Mouse (Mus musculus) stomach, postnatal 0 days (tissue): ENCODE results near the gene Elf2. TPM values are rescaled to one million over a fixed set of nuclear protein-coding genes. Genes with fewer than 3 reads are reported as not detected.

ENCODE experiments used
- ATAC-seq: fragments of 200-750 bp; cut with Nextera tagmentation; 2 replicates; pipeline ENCODE4 v1.8.0; 2017; ENCODE audit not compliant: low FRiP score, low TSS enrichment
- DNase-seq: peaks from one replicate; pipeline ENCODE4 v3.0.0-alpha.2; 2016; ENCODE audit warnings: low spot score
- H3K27ac ChIP-seq: fragments of 300-500 bp; sonication (generic); replicated peaks from 2 replicates; pipeline ENCODE4 v1.5.1; 2014; ENCODE audit warnings: mild to moderate bottlenecking, control low read depth
- H3K27me3 ChIP-seq: fragments of 300-500 bp; sonication (generic); 2 replicates; pipeline ENCODE4 v1.6.1; 2014; ENCODE audit warnings: low read length; ENCODE audit not compliant: control insufficient read depth, insufficient read depth
- H3K36me3 ChIP-seq: fragments of 300-500 bp; sonication (generic); 2 replicates; pipeline ENCODE4 v1.6.1; 2014; ENCODE audit warnings: low read length, mixed read lengths; ENCODE audit not compliant: control insufficient read depth, insufficient read depth
- H3K4me1 ChIP-seq: fragments of 300-500 bp; sonication (generic); replicated peaks from 2 replicates; pipeline ENCODE4 v1.6.1; 2014; ENCODE audit warnings: antibody characterized with exemption; ENCODE audit not compliant: control insufficient read depth, insufficient read depth
- H3K4me2 ChIP-seq: fragments of 300-500 bp; sonication (generic); replicated peaks from 2 replicates; pipeline ENCODE4 v1.6.1; 2014; ENCODE audit warnings: low read depth, mild to moderate bottlenecking, control low read depth, moderate library complexity
- H3K4me3 ChIP-seq: fragments of 300-500 bp; sonication (generic); 2 replicates; pipeline ENCODE4 v1.5.1; 2014; ENCODE audit warnings: low read depth, low read length, control low read depth
- H3K9ac ChIP-seq: fragments of 300-500 bp; sonication (generic); 2 replicates; pipeline ENCODE4 v1.6.1; 2014; ENCODE audit warnings: mild to moderate bottlenecking, low read length, control low read depth, mixed read lengths
- H3K9me3 ChIP-seq: fragments of 300-500 bp; sonication (generic); 2 replicates; pipeline ENCODE4 v1.6.1; 2016; ENCODE audit warnings: low read length; ENCODE audit not compliant: control insufficient read depth
- CTCF ChIP-seq: IDR thresholded peaks from 2 replicates; pipeline ENCODE4 v1.5.1; 2016; ENCODE audit warnings: antibody characterized with exemption, low read depth, mild to moderate bottlenecking, moderate library complexity
- EP300 ChIP-seq: optimal IDR thresholded peaks from 2 replicates; pipeline ENCODE3; 2016; ENCODE audit warnings: antibody characterized with exemption
- WGBS: fragments of 180-500 bp; shearing (Covaris S2); extraction: QIAGEN DNeasy Blood & Tissue Kit; methylation state at CpG from one replicate; pipeline ENCODE4 v1.1.7; 2014; 5-methylcytosine and 5-hydroxymethylcytosine counted together
- polyA plus RNA-seq: library from polyadenylated mRNA; unstranded; fragments of >200 nt; fragmentation: Nextera tagmentation; extraction: Ambion mirVana; gene quantifications from 2 replicates; pipeline ENCODE4 v1.2.1, GENCODE M21; 2015

Gene Elf2
- 32.4 and 36.3 TPM in 2 replicates for polyA plus RNA-seq

GRCm38 (mm10) chr3:51340552-51341267 is at the start of gene Elf2:
TSS of gene Elf2 (minus strand) at chr3:51340663.
- WGBS: 2% methylated on average over 56 of the region's 87 CpGs
- Histone ChIP-seq H3K27me3 (no peaks in the 10 kb centered on the region), H3K4me2 (peak within 1 kb of the TSS; percentile 92), H3K4me1 (no peaks in the 10 kb centered on the region), H3K27ac (peak within 1 kb of the TSS; percentile 99), H3K36me3 (no peaks in the 10 kb centered on the region), H3K9ac (peak within 1 kb of the TSS; percentile 94), H3K9me3 (no peaks in the 10 kb centered on the region), H3K4me3 (peak within 1 kb of the TSS; percentile 95)
- no peak for TF ChIP-seq EP300
- TF ChIP-seq CTCF: peak; percentile 20; the same call in 1 of the 2 replicates
- DNase-seq: peak; percentile 93
- ATAC-seq: peak; percentile 89

GRCm38 (mm10) chr3:51388904-51389303 is 48.4 kb upstream of the Elf2 start:
- Histone ChIP-seq H3K9ac (no peak overlapping the region), H3K36me3 (no peaks in the 10 kb centered on the region), H3K4me1 (no peaks in the 10 kb centered on the region; the same call in 1 of the 2 replicates), H3K4me3 (no peak overlapping the region), H3K27ac (no peak overlapping the region), H3K27me3 (no peaks in the 10 kb centered on the region), H3K4me2 (peak overlapping the region; percentile 23), H3K9me3 (no peaks in the 10 kb centered on the region)
- TF ChIP-seq CTCF (no peak), EP300 (no peak)
- ATAC-seq: no peak
- DNase-seq: no peak
- WGBS: 9% methylated on average over 13 of the region's 13 CpGs

GRCm38 (mm10) chr3:51387868-51388381 is 47.5 kb upstream of the Elf2 start:
- H3K27ac ChIP-seq: no peak overlapping the region
- ATAC-seq (no peak), DNase-seq (no peak)
- TF ChIP-seq EP300 (no peak), CTCF (no peak)
- H3K4me2 ChIP-seq: no peak overlapping the region
- no peak overlapping the region for H3K9ac ChIP-seq
- H3K27me3 ChIP-seq: no peaks in the 10 kb centered on the region
- WGBS: 69% methylated on average over 8 of the region's 8 CpGs
- H3K36me3 ChIP-seq: no peaks in the 10 kb centered on the region
- H3K4me3 ChIP-seq: no peak overlapping the region
- H3K9me3 ChIP-seq: no peaks in the 10 kb centered on the region
- H3K4me1 ChIP-seq: no peaks in the 10 kb centered on the region; the same call in 1 of the 2 replicates

- no peak overlapping the region for H3K9ac ChIP-seq
- TF ChIP-seq CTCF (no peak), EP300 (no peak)
- 69% methylated on average over 3 of the region's 3 CpGs for WGBS
- ATAC-seq (no peak), DNase-seq (no peak)
- no peak overlapping the region for H3K27ac ChIP-seq
- no peak overlapping the region for H3K4me2 ChIP-seq
- H3K36me3 ChIP-seq: no peaks in the 10 kb centered on the region
- H3K27me3 ChIP-seq: no peaks in the 10 kb centered on the region
- no peaks in the 10 kb centered on the region for H3K9me3 ChIP-seq
- no peaks in the 10 kb centered on the region; the same call in 1 of the 2 replicates for H3K4me1 ChIP-seq
- no peak overlapping the region for H3K4me3 ChIP-seq
Measured at GRCm38 (mm10) chr3:51387134-51387451, 46.6 kb upstream of the Elf2 start.

GRCm38 (mm10) chr3:51386441-51387133 is 46.1 kb upstream of the Elf2 start:
- no peak overlapping the region for H3K4me3 ChIP-seq
- H3K27ac ChIP-seq: no peak overlapping the region
- H3K36me3 ChIP-seq: no peaks in the 10 kb centered on the region
- ATAC-seq: no peak
- no peak for DNase-seq
- no peaks in the 10 kb centered on the region; the same call in 1 of the 2 replicates for H3K4me1 ChIP-seq
- no peak overlapping the region for H3K4me2 ChIP-seq
- no peaks in the 10 kb centered on the region for H3K9me3 ChIP-seq
- no peak overlapping the region for H3K9ac ChIP-seq
- TF ChIP-seq CTCF: no peak
- TF ChIP-seq EP300: no peak
- WGBS: 54% methylated on average over 12 of the region's 12 CpGs
- H3K27me3 ChIP-seq: no peaks in the 10 kb centered on the region

GRCm38 (mm10) chr3:51383409-51383808 is 42.9 kb upstream of the Elf2 start:
- 83% methylated on average over 12 of the region's 12 CpGs for WGBS

More at GRCm38 (mm10) chr3:51383409-51383808, 42.9 kb upstream of the Elf2 start:
- Histone ChIP-seq H3K36me3 (no peaks in the 10 kb centered on the region), H3K4me1 (no peaks in the 10 kb centered on the region), H3K27ac (no peak overlapping the region), H3K9me3 (no peaks in the 10 kb centered on the region), H3K9ac (no peak overlapping the region), H3K27me3 (no peaks in the 10 kb centered on the region), H3K4me3 (no peak overlapping the region), H3K4me2 (no peak overlapping the region)
- DNase-seq (no peak), ATAC-seq (no peak)
- no peak for TF ChIP-seq EP300
- TF ChIP-seq CTCF: no peak
